Mouse (Mus musculus): Measurements from ENCODE around the gene Opcml. TPM values are rescaled to one million over a fixed set of nuclear protein-coding genes. Genes with fewer than 3 reads are reported as not detected.

The Opcml gene
- polyA plus RNA-seq, 1 experiment, result not detected

- Histone ChIP-seq H3K27me3 (ENCODE audit: control insufficient read depth, insufficient read depth, low read length, poor library complexity, severe bottlenecking) (no peaks in the 10 kb centered on the region; the same call in 1 of the 2 replicates), H3K4me3 (ENCODE audit: low read depth, low read length) (no peak overlapping the region), H3K4me1 (ENCODE audit: control insufficient read depth, insufficient read depth, low read length) (no peaks in the 10 kb centered on the region), H3K9me3 (replicated peaks; ENCODE audit: control insufficient read depth, insufficient read depth, low read length, poor library complexity, severe bottlenecking) (no peaks in the 10 kb centered on the region), H3K36me3 (ENCODE audit: control insufficient read depth, insufficient read depth, low read length, poor library complexity, severe bottlenecking) (no peaks in the 10 kb centered on the region), H3K27ac (ENCODE audit: insufficient read depth, low read length) (no peak overlapping the region), H3K9ac (ENCODE audit: low read depth, poor library complexity, severe bottlenecking) (no peak overlapping the region)
- TF ChIP-seq EP300 (IDR thresholded peaks at IDR 0.05; ENCODE audit: insufficient read depth, low read depth, low read length) (no peak), POLR2A (IDR thresholded peaks at IDR 0.05; ENCODE audit: insufficient read depth, low read length) (no peak), CTCF (IDR thresholded peaks at IDR 0.05; ENCODE audit: low read depth, low read length) (peak; percentile 79)
Measured at GRCm38 (mm10) chr9:28171890-28172289, 381.3 kb downstream of the Opcml start.

- no peaks in the 10 kb centered on the region; the same call in 1 of the 2 replicates for H3K27me3 ChIP-seq (ENCODE audit: control insufficient read depth, insufficient read depth, low read length, poor library complexity, severe bottlenecking)
- no peaks in the 10 kb centered on the region for H3K4me1 ChIP-seq (ENCODE audit: control insufficient read depth, insufficient read depth, low read length)
Measured at GRCm38 (mm10) chr9:28177052-28177451, 386.5 kb downstream of the Opcml start.

GRCm38 (mm10) chr9:28178123-28178887, 387.7 kb downstream of the Opcml start:
- Histone ChIP-seq H3K9me3 (replicated peaks; ENCODE audit: control insufficient read depth, insufficient read depth, low read length, poor library complexity, severe bottlenecking) (no peaks in the 10 kb centered on the region; the same call in 1 of the 2 replicates), H3K4me1 (ENCODE audit: control insufficient read depth, insufficient read depth, low read length) (no peaks in the 10 kb centered on the region), H3K27ac (ENCODE audit: insufficient read depth, low read length) (no peak overlapping the region), H3K27me3 (ENCODE audit: control insufficient read depth, insufficient read depth, low read length, poor library complexity, severe bottlenecking) (no peaks in the 10 kb centered on the region; the same call in 1 of the 2 replicates), H3K9ac (ENCODE audit: low read depth, poor library complexity, severe bottlenecking) (no peak overlapping the region), H3K4me3 (ENCODE audit: low read depth, low read length) (no peak overlapping the region), H3K36me3 (ENCODE audit: control insufficient read depth, insufficient read depth, low read length, poor library complexity, severe bottlenecking) (no peaks in the 10 kb centered on the region)
- no peak for TF ChIP-seq EP300 (IDR thresholded peaks at IDR 0.05; ENCODE audit: insufficient read depth, low read depth, low read length)
- no peak for TF ChIP-seq CTCF (IDR thresholded peaks at IDR 0.05; ENCODE audit: low read depth, low read length)
- no peak for TF ChIP-seq POLR2A (IDR thresholded peaks at IDR 0.05; ENCODE audit: insufficient read depth, low read length)

More at GRCm38 (mm10) chr9:28177052-28177451, 386.5 kb downstream of the Opcml start:
- Histone ChIP-seq H3K27ac (ENCODE audit: insufficient read depth, low read length) (no peak overlapping the region), H3K9ac (ENCODE audit: low read depth, poor library complexity, severe bottlenecking) (no peak overlapping the region), H3K36me3 (ENCODE audit: control insufficient read depth, insufficient read depth, low read length, poor library complexity, severe bottlenecking) (no peaks in the 10 kb centered on the region), H3K4me3 (ENCODE audit: low read depth, low read length) (no peak overlapping the region), H3K9me3 (replicated peaks; ENCODE audit: control insufficient read depth, insufficient read depth, low read length, poor library complexity, severe bottlenecking) (no peaks in the 10 kb centered on the region; the same call in 1 of the 2 replicates)
- no peak for TF ChIP-seq POLR2A (IDR thresholded peaks at IDR 0.05; ENCODE audit: insufficient read depth, low read length)
- no peak for TF ChIP-seq EP300 (IDR thresholded peaks at IDR 0.05; ENCODE audit: insufficient read depth, low read depth, low read length)
- no peak for TF ChIP-seq CTCF (IDR thresholded peaks at IDR 0.05; ENCODE audit: low read depth, low read length)

- Histone ChIP-seq H3K9me3 (replicated peaks; ENCODE audit: control insufficient read depth, insufficient read depth, low read length, poor library complexity, severe bottlenecking) (no peaks in the 10 kb centered on the region; the same call in 1 of the 2 replicates), H3K4me3 (ENCODE audit: low read depth, low read length) (no peak overlapping the region), H3K27ac (ENCODE audit: insufficient read depth, low read length) (no peak overlapping the region), H3K27me3 (ENCODE audit: control insufficient read depth, insufficient read depth, low read length, poor library complexity, severe bottlenecking) (no peaks in the 10 kb centered on the region), H3K36me3 (ENCODE audit: control insufficient read depth, insufficient read depth, low read length, poor library complexity, severe bottlenecking) (no peaks in the 10 kb centered on the region), H3K4me1 (ENCODE audit: control insufficient read depth, insufficient read depth, low read length) (no peaks in the 10 kb centered on the region), H3K9ac (ENCODE audit: low read depth, poor library complexity, severe bottlenecking) (no peak overlapping the region)
- TF ChIP-seq CTCF (IDR thresholded peaks at IDR 0.05; ENCODE audit: low read depth, low read length), result no peak
- TF ChIP-seq POLR2A (IDR thresholded peaks at IDR 0.05; ENCODE audit: insufficient read depth, low read length), result no peak
- no peak for TF ChIP-seq EP300 (IDR thresholded peaks at IDR 0.05; ENCODE audit: insufficient read depth, low read depth, low read length)
Measured at GRCm38 (mm10) chr9:28181916-28182315, 391.3 kb downstream of the Opcml start.

GRCm38 (mm10) chr9:28190226-28190625, 399.7 kb downstream of the Opcml start:
- no peaks in the 10 kb centered on the region for H3K27me3 ChIP-seq (ENCODE audit: control insufficient read depth, insufficient read depth, low read length, poor library complexity, severe bottlenecking)
- no peak overlapping the region for H3K4me3 ChIP-seq (ENCODE audit: low read depth, low read length)
- no peak overlapping the region for H3K9ac ChIP-seq (ENCODE audit: low read depth, poor library complexity, severe bottlenecking)
- no peaks in the 10 kb centered on the region for H3K9me3 ChIP-seq (replicated peaks; ENCODE audit: control insufficient read depth, insufficient read depth, low read length, poor library complexity, severe bottlenecking)
- no peaks in the 10 kb centered on the region for H3K4me1 ChIP-seq (ENCODE audit: control insufficient read depth, insufficient read depth, low read length)
- no peaks in the 10 kb centered on the region for H3K36me3 ChIP-seq (ENCODE audit: control insufficient read depth, insufficient read depth, low read length, poor library complexity, severe bottlenecking)
- TF ChIP-seq POLR2A (IDR thresholded peaks at IDR 0.05; ENCODE audit: insufficient read depth, low read length) (no peak), EP300 (IDR thresholded peaks at IDR 0.05; ENCODE audit: insufficient read depth, low read depth, low read length) (no peak), CTCF (IDR thresholded peaks at IDR 0.05; ENCODE audit: low read depth, low read length) (no peak)
- no peak overlapping the region for H3K27ac ChIP-seq (ENCODE audit: insufficient read depth, low read length)

GRCm38 (mm10) chr9:28190751-28191150, 400.2 kb downstream of the Opcml start:
- no peaks in the 10 kb centered on the region for H3K9me3 ChIP-seq (replicated peaks; ENCODE audit: control insufficient read depth, insufficient read depth, low read length, poor library complexity, severe bottlenecking)
- TF ChIP-seq EP300 (IDR thresholded peaks at IDR 0.05; ENCODE audit: insufficient read depth, low read depth, low read length) (no peak), POLR2A (IDR thresholded peaks at IDR 0.05; ENCODE audit: insufficient read depth, low read length) (no peak), CTCF (IDR thresholded peaks at IDR 0.05; ENCODE audit: low read depth, low read length) (no peak)
- no peaks in the 10 kb centered on the region for H3K27me3 ChIP-seq (ENCODE audit: control insufficient read depth, insufficient read depth, low read length, poor library complexity, severe bottlenecking)
- no peak overlapping the region for H3K4me3 ChIP-seq (ENCODE audit: low read depth, low read length)
- H3K9ac ChIP-seq (ENCODE audit: low read depth, poor library complexity, severe bottlenecking), result no peak overlapping the region
- no peak overlapping the region for H3K27ac ChIP-seq (ENCODE audit: insufficient read depth, low read length)
- no peaks in the 10 kb centered on the region for H3K36me3 ChIP-seq (ENCODE audit: control insufficient read depth, insufficient read depth, low read length, poor library complexity, severe bottlenecking)
- no peaks in the 10 kb centered on the region for H3K4me1 ChIP-seq (ENCODE audit: control insufficient read depth, insufficient read depth, low read length)

Data from ES-Bruce4 (cell line).